Comparison of ENCODE assay signal across 14 mouse cellular contexts in the genomic region with DNA sequence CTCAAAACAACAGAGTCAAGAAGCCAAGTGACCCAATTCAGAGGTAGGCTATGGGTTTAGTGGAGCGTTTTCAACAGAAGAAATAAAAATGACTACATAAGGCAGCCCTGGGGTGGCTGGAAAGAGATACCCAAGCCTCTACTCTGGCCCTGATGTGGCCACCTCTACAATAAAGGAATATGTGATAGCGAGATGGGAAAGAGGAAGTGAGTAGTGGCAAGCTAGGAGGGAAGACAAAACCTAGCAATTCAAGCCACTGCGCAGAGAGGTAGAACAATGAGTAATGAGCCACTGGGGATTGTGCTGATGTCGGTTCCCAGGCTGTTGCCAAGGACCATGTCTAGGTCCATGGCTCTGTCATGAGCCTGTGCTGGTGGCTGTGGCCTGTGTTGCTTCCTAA.
"Had no signal": no experiment of that assay in that cellular context is flagged by ENCODE, and none has a peak within 500 bp of the region (broad histone marks: within the 10 kb centered on the region; RNA-seq: fewer than 3 reads in every experiment).

No protein-coding gene starts in this region.

- H3K4me1 ChIP-seq: intestine, embryonic 15.5 days; kidney, embryonic 15.5 days; limb, embryonic 15.5 days; midbrain, embryonic 10.5 days; neural tube, embryonic 13.5 days; stomach, embryonic 15.5 days had no signal

- H3K27ac ChIP-seq: intestine, embryonic 15.5 days; kidney, embryonic 15.5 days; limb, embryonic 15.5 days; liver, embryonic 12.5 days; midbrain, embryonic 10.5 days; neural tube, embryonic 13.5 days; stomach, embryonic 15.5 days had no signal

- H3K4me3 ChIP-seq: intestine, embryonic 15.5 days; kidney, embryonic 15.5 days; limb, embryonic 15.5 days; liver, embryonic 12.5 days; midbrain, embryonic 10.5 days; neural tube, embryonic 13.5 days; stomach, embryonic 15.5 days had no signal

- DNase-seq: kidney, adult 18-20 months; kidney, postnatal 14 days; lung, embryonic 14.5 days; lung, postnatal 10 days; right cerebral cortex, postnatal 25 days; thymus, postnatal 36 days had no signal

- H3K4me2 ChIP-seq: intestine, embryonic 15.5 days; kidney, embryonic 15.5 days; limb, embryonic 15.5 days; liver, embryonic 12.5 days; lung, embryonic 14.5 days; neural tube, embryonic 13.5 days; stomach, embryonic 15.5 days had no signal

- ATAC-seq: intestine, embryonic 15.5 days; liver, embryonic 12.5 days; midbrain, embryonic 16.5 days had no signal

- H3K9me3 ChIP-seq: intestine, embryonic 15.5 days; kidney, embryonic 15.5 days; limb, embryonic 15.5 days; liver, embryonic 12.5 days; midbrain, embryonic 10.5 days; neural tube, embryonic 13.5 days; stomach, embryonic 15.5 days had no signal

- H3K9ac ChIP-seq: intestine, embryonic 15.5 days; kidney, embryonic 15.5 days; limb, embryonic 15.5 days; liver, embryonic 12.5 days; lung, embryonic 14.5 days; neural tube, embryonic 13.5 days; stomach, embryonic 15.5 days had no signal

- H3K27me3 ChIP-seq: intestine, embryonic 15.5 days; kidney, embryonic 15.5 days; limb, embryonic 15.5 days; liver, embryonic 12.5 days; neural tube, embryonic 13.5 days; stomach, embryonic 15.5 days had no signal
